Comparison of ENCODE assay signal across 8 mouse cellular contexts in the genomic region with DNA sequence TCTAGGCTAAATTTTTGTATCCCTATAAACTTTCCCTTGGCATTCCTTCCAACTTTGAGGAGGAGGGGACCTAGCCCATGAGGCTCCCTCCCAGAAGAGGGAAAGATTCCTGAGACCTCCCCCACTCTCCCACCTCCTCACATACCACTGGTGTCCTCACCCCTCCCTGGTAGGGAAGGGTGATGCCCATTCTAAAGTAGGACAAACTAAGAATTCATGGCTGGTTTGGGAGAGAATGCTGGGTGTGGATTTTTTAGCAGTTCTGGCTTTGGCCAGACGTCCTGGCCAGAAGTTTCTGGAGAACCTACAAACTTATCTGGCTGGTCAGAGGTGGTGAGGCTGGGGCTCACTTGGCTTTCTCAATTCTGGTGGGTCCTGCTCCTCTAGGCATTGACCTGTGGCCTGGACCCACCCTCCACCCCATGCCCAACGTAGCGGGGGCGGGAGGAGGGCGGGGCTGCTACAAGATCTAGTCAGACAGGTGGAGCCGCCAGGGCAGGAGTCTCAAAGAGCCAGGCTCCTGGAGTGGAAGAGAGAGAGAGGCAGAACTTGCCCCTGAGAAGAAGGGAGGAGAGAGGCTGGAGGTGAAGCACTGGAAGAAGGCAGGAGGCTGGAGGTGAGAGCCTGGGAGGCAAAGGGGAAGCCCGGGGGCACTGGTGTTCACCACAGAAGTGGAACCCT. TPM values are rescaled to one million over a fixed set of nuclear protein-coding genes. Genes with fewer than 3 reads are reported as not detected.
A peak's percentile ranks its signal among the peaks of the same experiment; 100 is the strongest.
DNase-seq lines count a peak whose midpoint lies in the region; ATAC-seq lines count a peak whose summit lies in the region.

No protein-coding gene starts in this region.

- peaks cover 29% of the 10 kb centered on the region for H3K4me1 ChIP-seq in forebrain, embryonic 12.5 days
- H3K4me1 ChIP-seq in forebrain, embryonic 14.5 days (ENCODE audit: control insufficient read depth, insufficient read depth, low read length): peaks cover 9% of the 10 kb centered on the region
- peaks cover 34% of the 10 kb centered on the region for H3K4me1 ChIP-seq in embryonic facial prominence, embryonic 13.5 days
- H3K4me1 ChIP-seq in kidney, embryonic 16.5 days (ENCODE audit: insufficient read depth, low read length): peaks cover 35% of the 10 kb centered on the region

- H3K27me3 ChIP-seq in forebrain, embryonic 12.5 days: no peaks in the 10 kb centered on the region
- no peaks in the 10 kb centered on the region for H3K27me3 ChIP-seq in forebrain, embryonic 14.5 days (replicated peaks; ENCODE audit: control insufficient read depth, insufficient read depth, low read length)
- H3K27me3 ChIP-seq in embryonic facial prominence, embryonic 13.5 days: no peaks in the 10 kb centered on the region
- no peaks in the 10 kb centered on the region for H3K27me3 ChIP-seq in kidney, embryonic 16.5 days (ENCODE audit: insufficient read depth, low read length)

- no peak for DNase-seq in forebrain, embryonic 14.5 days (ENCODE audit: low spot score)
- peak; percentile 58 for DNase-seq in lung, postnatal 14 days
- DNase-seq in layer of hippocampus, adult 11-12 months (ENCODE audit: low spot score): no peak
- no peak for DNase-seq in natural killer cell, adult 2 months (ENCODE audit: low spot score in 2 of 2)
- no peak for DNase-seq in gastrocnemius, postnatal 10 days

- no peak for ATAC-seq in forebrain, embryonic 12.5 days (ENCODE audit: low FRiP score)
- ATAC-seq in forebrain, embryonic 14.5 days: no peak
- no peak for ATAC-seq in embryonic facial prominence, embryonic 13.5 days (ENCODE audit: insufficient number of reproducible peaks, insufficient read depth, low FRiP score, low TSS enrichment, low read depth)
- ATAC-seq in kidney, embryonic 16.5 days (ENCODE audit: low FRiP score, low TSS enrichment): no peak

- H3K4me2 ChIP-seq in forebrain, embryonic 12.5 days: peak overlapping the region; percentile 83
- H3K4me2 ChIP-seq in forebrain, embryonic 14.5 days (ENCODE audit: low read length): no peak overlapping the region
- H3K4me2 ChIP-seq in embryonic facial prominence, embryonic 13.5 days: peak overlapping the region; percentile 85
- peak overlapping the region; percentile 79 for H3K4me2 ChIP-seq in kidney, embryonic 16.5 days (replicated peaks; ENCODE audit: low read depth, low read length)

- 65% methylated on average over 7 of the region's 7 CpGs for WGBS in forebrain, embryonic 12.5 days
- 68% methylated on average over 7 of the region's 7 CpGs for WGBS in forebrain, embryonic 14.5 days
- WGBS in embryonic facial prominence, embryonic 13.5 days: 46% methylated on average over 7 of the region's 7 CpGs
- WGBS in kidney, embryonic 16.5 days: 44% methylated on average over 7 of the region's 7 CpGs

- H3K27ac ChIP-seq in forebrain, embryonic 12.5 days: no peak overlapping the region
- no peak overlapping the region for H3K27ac ChIP-seq in forebrain, embryonic 14.5 days (ENCODE audit: low read depth, low read length)
- peak overlapping the region; percentile 55; the same call in 1 of the 2 replicates for H3K27ac ChIP-seq in embryonic facial prominence, embryonic 13.5 days
- peak overlapping the region; percentile 83 for H3K27ac ChIP-seq in kidney, embryonic 16.5 days (ENCODE audit: low read length)

- H3K9ac ChIP-seq in forebrain, embryonic 12.5 days: no peak overlapping the region
- no peak overlapping the region for H3K9ac ChIP-seq in forebrain, embryonic 14.5 days (ENCODE audit: low read length)
- H3K9ac ChIP-seq in embryonic facial prominence, embryonic 13.5 days: peak overlapping the region; percentile 81
- H3K9ac ChIP-seq in kidney, embryonic 16.5 days (replicated peaks; ENCODE audit: low read length): peak overlapping the region; percentile 85

- H3K36me3 ChIP-seq in forebrain, embryonic 12.5 days (replicated peaks): peaks cover 42% of the 10 kb centered on the region
- peaks cover 31% of the 10 kb centered on the region for H3K36me3 ChIP-seq in forebrain, embryonic 14.5 days (ENCODE audit: control insufficient read depth, insufficient read depth, low read length)
- H3K36me3 ChIP-seq in embryonic facial prominence, embryonic 13.5 days: peaks cover 40% of the 10 kb centered on the region
- H3K36me3 ChIP-seq in kidney, embryonic 16.5 days (ENCODE audit: insufficient read depth, low read length): peaks cover 34% of the 10 kb centered on the region

- no peak overlapping the region for H3K4me3 ChIP-seq in forebrain, embryonic 12.5 days (replicated peaks)
- no peak overlapping the region for H3K4me3 ChIP-seq in forebrain, embryonic 14.5 days (ENCODE audit: low read depth, low read length)
- H3K4me3 ChIP-seq in embryonic facial prominence, embryonic 13.5 days: peak overlapping the region; percentile 69; the same call in 1 of the 2 replicates
- H3K4me3 ChIP-seq in kidney, embryonic 16.5 days (ENCODE audit: low read length): peak overlapping the region; percentile 77

- no peaks in the 10 kb centered on the region for H3K9me3 ChIP-seq in forebrain, embryonic 12.5 days
- H3K9me3 ChIP-seq in forebrain, embryonic 14.5 days (replicated peaks; ENCODE audit: control insufficient read depth, low read length): no peaks in the 10 kb centered on the region
- H3K9me3 ChIP-seq in embryonic facial prominence, embryonic 13.5 days: no peaks in the 10 kb centered on the region
- no peaks in the 10 kb centered on the region for H3K9me3 ChIP-seq in kidney, embryonic 16.5 days (ENCODE audit: low read length)

RNA-seq across cellular contexts. Expression of a gene that starts 1.5 kb away (rescaled TPM):
- polyA plus RNA-seq in forebrain, embryonic 12.5 days (2016; fragmentation: Nextera tagmentation; extraction: Ambion mirVana): 27.7 and 30.1 TPM in 2 replicates
- 26.1 and 28.9 TPM in 2 replicates for polyA plus RNA-seq in forebrain, embryonic 14.5 days (2014; fragmentation: Nextera tagmentation; extraction: Ambion mirVana)
- polyA plus RNA-seq in embryonic facial prominence, embryonic 13.5 days (2015; fragmentation: Nextera tagmentation; extraction: Ambion mirVana): 55.7 and 62.8 TPM in 2 replicates
- polyA plus RNA-seq in kidney, embryonic 16.5 days (2015; fragmentation: Nextera tagmentation; extraction: Ambion mirVana): 122 and 125 TPM in 2 replicates
- 10 to 100 TPM; 20.2 to 28.3 TPM for total RNA-seq in gastrocnemius, postnatal 10 days (2021)

RNA-seq across cellular contexts. Expression of a gene that starts 7.8 kb away (rescaled TPM):
- 299 and 306 TPM in 2 replicates for polyA plus RNA-seq in forebrain, embryonic 12.5 days (2016; fragmentation: Nextera tagmentation; extraction: Ambion mirVana)
- polyA plus RNA-seq in forebrain, embryonic 14.5 days (2014; fragmentation: Nextera tagmentation; extraction: Ambion mirVana): 116 and 151 TPM in 2 replicates
- 225 and 247 TPM in 2 replicates for polyA plus RNA-seq in embryonic facial prominence, embryonic 13.5 days (2015; fragmentation: Nextera tagmentation; extraction: Ambion mirVana)
- polyA plus RNA-seq in kidney, embryonic 16.5 days (2015; fragmentation: Nextera tagmentation; extraction: Ambion mirVana): 284 and 293 TPM in 2 replicates
- total RNA-seq in gastrocnemius, postnatal 10 days (2021): 10 to 100 TPM; 12.1 to 14.7 TPM

RNA-seq across cellular contexts. Expression of a gene that starts 20.2 kb away (rescaled TPM):
- 144 and 154 TPM in 2 replicates for polyA plus RNA-seq in forebrain, embryonic 12.5 days (2016; fragmentation: Nextera tagmentation; extraction: Ambion mirVana)
- 119 TPM in 2 replicates for polyA plus RNA-seq in forebrain, embryonic 14.5 days (2014; fragmentation: Nextera tagmentation; extraction: Ambion mirVana)
- 111 and 115 TPM in 2 replicates for polyA plus RNA-seq in embryonic facial prominence, embryonic 13.5 days (2015; fragmentation: Nextera tagmentation; extraction: Ambion mirVana)
- polyA plus RNA-seq in kidney, embryonic 16.5 days (2015; fragmentation: Nextera tagmentation; extraction: Ambion mirVana): 94.7 and 102 TPM in 2 replicates
- 10 to 100 TPM; 37.8 to 38.0 TPM for total RNA-seq in gastrocnemius, postnatal 10 days (2021)

RNA-seq across cellular contexts. Expression of a gene that starts 20.3 kb away (rescaled TPM):
- polyA plus RNA-seq in forebrain, embryonic 12.5 days (2016; fragmentation: Nextera tagmentation; extraction: Ambion mirVana): 15.4 and 15.9 TPM in 2 replicates
- 8.0 and 10.0 TPM in 2 replicates for polyA plus RNA-seq in forebrain, embryonic 14.5 days (2014; fragmentation: Nextera tagmentation; extraction: Ambion mirVana)
- polyA plus RNA-seq in embryonic facial prominence, embryonic 13.5 days (2015; fragmentation: Nextera tagmentation; extraction: Ambion mirVana): 9.9 and 10.3 TPM in 2 replicates
- 7.7 and 8.1 TPM in 2 replicates for polyA plus RNA-seq in kidney, embryonic 16.5 days (2015; fragmentation: Nextera tagmentation; extraction: Ambion mirVana)
- 10 to 100 TPM in 1 of 2 experiments, 1 to 10 TPM in 1; 9.6 to 13.4 TPM for total RNA-seq in gastrocnemius, postnatal 10 days (2021)

RNA-seq across cellular contexts. Expression of a gene that starts 28.0 kb away (rescaled TPM):
- 0.37 and 0.95 TPM in 2 replicates for polyA plus RNA-seq in forebrain, embryonic 12.5 days (2016; fragmentation: Nextera tagmentation; extraction: Ambion mirVana)
- 0.18 and 0.22 TPM in 2 replicates for polyA plus RNA-seq in forebrain, embryonic 14.5 days (2014; fragmentation: Nextera tagmentation; extraction: Ambion mirVana)
- polyA plus RNA-seq in embryonic facial prominence, embryonic 13.5 days (2015; fragmentation: Nextera tagmentation; extraction: Ambion mirVana): 0.54 and 1.1 TPM in 2 replicates
- polyA plus RNA-seq in kidney, embryonic 16.5 days (2015; fragmentation: Nextera tagmentation; extraction: Ambion mirVana): 0.28 and 0.30 TPM in 2 replicates
- total RNA-seq in gastrocnemius, postnatal 10 days (2021): under 1 TPM in 1 of 2 experiments, not detected in 1; 0.09 TPM

Comparison
In these comparisons a context has a peak if more than half of its experiments do, and no peak if none do; other contexts are left out.
1. H3K27ac ChIP-seq: peak in embryonic facial prominence, embryonic 13.5 days (single experiment) and kidney, embryonic 16.5 days (single experiment); none in forebrain, embryonic 12.5 days (single experiment) and forebrain, embryonic 14.5 days (single experiment).
2. H3K4me3 ChIP-seq: peak in embryonic facial prominence, embryonic 13.5 days (single experiment) and kidney, embryonic 16.5 days (single experiment); none in forebrain, embryonic 12.5 days (single experiment) and forebrain, embryonic 14.5 days (single experiment).
3. H3K9ac ChIP-seq: peak in embryonic facial prominence, embryonic 13.5 days (single experiment) and kidney, embryonic 16.5 days (single experiment); none in forebrain, embryonic 12.5 days (single experiment) and forebrain, embryonic 14.5 days (single experiment).